Mouse (Mus musculus) CD8-positive naive resting alpha-beta T cell, adult 2 months (primary cell): Measurements from ENCODE around the gene Unc5b.
A peak's percentile ranks its signal among the peaks of the same experiment; 100 is the strongest.

ENCODE experiments used
- DNase-seq, 2 experiments: peaks; one replicate each; pipeline ENCODE4 v3.0.0; 2022; ENCODE audit warnings: low read depth in 2 of 2, low spot score in 2 of 2

The Unc5b gene

GRCm38 (mm10) chr10:60821736-60822358 lies 9.5 kb downstream of the Unc5b start:
- DNase-seq = no peak

- no peak for DNase-seq
These were observed 10.1 kb downstream of the Unc5b start for GRCm38 (mm10) chr10:60821311-60821710.

GRCm38 (mm10) chr10:60820552-60820951 lies 10.8 kb downstream of the Unc5b start:
- DNase-seq = no peak

GRCm38 (mm10) chr10:60819654-60820192 lies 11.7 kb downstream of the Unc5b start:
- DNase-seq = no peak

- no peak for DNase-seq
These were observed 12.2 kb downstream of the Unc5b start for GRCm38 (mm10) chr10:60819179-60819578.

GRCm38 (mm10) chr10:60818708-60819107 lies 12.7 kb downstream of the Unc5b start:
- no peak for DNase-seq

GRCm38 (mm10) chr10:60817868-60818267 lies 13.5 kb downstream of the Unc5b start:
- DNase-seq = no peak

- peak in 1 of 2 experiments; percentile 14 for DNase-seq
These were observed 14.3 kb downstream of the Unc5b start for GRCm38 (mm10) chr10:60816872-60817648.

- no peak for DNase-seq
These were observed 15.5 kb downstream of the Unc5b start for GRCm38 (mm10) chr10:60815855-60816254.

GRCm38 (mm10) chr10:60815059-60815458 lies 16.3 kb downstream of the Unc5b start:
- no peak for DNase-seq

- DNase-seq = no peak
These were observed 16.8 kb downstream of the Unc5b start for GRCm38 (mm10) chr10:60814444-60815057.

GRCm38 (mm10) chr10:60813606-60814005 lies 17.8 kb downstream of the Unc5b start:
- no peak for DNase-seq

- DNase-seq = no peak
These were observed 19.4 kb downstream of the Unc5b start for GRCm38 (mm10) chr10:60811792-60812525.

- no peak for DNase-seq
These were observed 22.9 kb downstream of the Unc5b start for GRCm38 (mm10) chr10:60808447-60808846.

GRCm38 (mm10) chr10:60807531-60808185 lies 23.7 kb downstream of the Unc5b start:
- DNase-seq = no peak

- DNase-seq = no peak
These were observed 25.2 kb downstream of the Unc5b start for GRCm38 (mm10) chr10:60806207-60806538.

GRCm38 (mm10) chr10:60805436-60806206 lies 25.8 kb downstream of the Unc5b start:
- DNase-seq = no peak

GRCm38 (mm10) chr10:60804865-60805264 lies 26.5 kb downstream of the Unc5b start:
- no peak for DNase-seq

GRCm38 (mm10) chr10:60803971-60804370 lies 27.4 kb downstream of the Unc5b start:
- no peak for DNase-seq

GRCm38 (mm10) chr10:60801898-60802412 lies 29.4 kb downstream of the Unc5b start:
- no peak for DNase-seq
